Mouse (Mus musculus) limb, embryonic 14.5 days (tissue): ENCODE results near the gene Ugt1a5. TPM values are rescaled to one million over a fixed set of nuclear protein-coding genes. Genes with fewer than 3 reads are reported as not detected.
A peak's percentile ranks its signal among the peaks of the same experiment; 100 is the strongest.
"Not testable (repeated sequence)": the region's sequence is repeated elsewhere in the genome, so short reads cannot be mapped to it uniquely, and the experiment has no call there.

Experiments used
- ATAC-seq: fragments of 200-750 bp; cut with Nextera tagmentation; 2 replicates; pipeline ENCODE4 v1.8.0; 2017; ENCODE audit warnings: low read depth, moderate number of reproducible peaks, moderate TSS enrichment; ENCODE audit not compliant: low FRiP score
- DNase-seq: peaks from one replicate; pipeline ENCODE4 v3.0.0-alpha.2; 2015; ENCODE audit warnings: low spot score
- H3K27ac ChIP-seq: fragments of 300-500 bp; sonication (generic); replicated peaks from 2 replicates; pipeline ENCODE4 v1.5.1; 2014; ENCODE audit warnings: low read depth, mild to moderate bottlenecking, low read length, moderate library complexity, mixed read lengths
- H3K27me3 ChIP-seq: fragments of 300-500 bp; sonication (generic); 2 replicates; pipeline ENCODE4 v1.6.1; 2014; ENCODE audit warnings: low read length, mixed read lengths; ENCODE audit not compliant: control insufficient read depth, insufficient read depth
- H3K36me3 ChIP-seq: fragments of 300-500 bp; sonication (generic); 2 replicates; pipeline ENCODE4 v1.6.1; 2014; ENCODE audit warnings: mild to moderate bottlenecking, low read length, moderate library complexity, mixed read lengths; ENCODE audit not compliant: control insufficient read depth, insufficient read depth
- H3K4me1 ChIP-seq: fragments of 300-500 bp; sonication (generic); 2 replicates; pipeline ENCODE4 v1.6.1; 2014; ENCODE audit warnings: antibody characterized with exemption, low read length, mixed read lengths; ENCODE audit not compliant: control insufficient read depth, insufficient read depth
- H3K4me2 ChIP-seq: fragments of 300-500 bp; sonication (generic); replicated peaks from 2 replicates; pipeline ENCODE4 v1.6.1; 2014; ENCODE audit warnings: low read depth, mild to moderate bottlenecking, low read length, moderate library complexity; ENCODE audit not compliant: severe bottlenecking
- H3K4me3 ChIP-seq: fragments of 300-500 bp; sonication (generic); replicated peaks from 2 replicates; pipeline ENCODE4 v1.5.1; 2014; ENCODE audit warnings: low read length
- H3K9ac ChIP-seq: fragments of 300-500 bp; sonication (generic); 2 replicates; pipeline ENCODE4 v1.6.1; 2014; ENCODE audit warnings: mild to moderate bottlenecking, low read depth, low read length, moderate library complexity; ENCODE audit not compliant: severe bottlenecking
- H3K9me3 ChIP-seq: fragments of 300-500 bp; sonication (generic); 2 replicates; pipeline ENCODE4 v1.6.1; 2016; ENCODE audit warnings: low read length; ENCODE audit not compliant: control insufficient read depth
- POLR2A ChIP-seq: fragments of 200-500 bp; IDR thresholded peaks from 2 replicates; pipeline ENCODE4 v1.8.0; 2012; ENCODE audit warnings: inconsistent platforms, mild to moderate bottlenecking, moderate library complexity, borderline replicate concordance; ENCODE audit not compliant: insufficient read depth, insufficient read length; ENCODE audit errors: extremely low read depth
- WGBS: fragments of 180-500 bp; shearing (Covaris S2); extraction: QIAGEN DNeasy Blood & Tissue Kit; methylation state at CpG from one replicate; pipeline ENCODE4 v1.1.7; 2014; 5-methylcytosine and 5-hydroxymethylcytosine counted together
- polyA plus RNA-seq, 2 experiments: library from polyadenylated mRNA; depleted of rRNA in 1 of 2; stranded (reverse) in 1 of 2; unstranded in 1 of 2; fragments of >200 nt; fragmentation: Nextera tagmentation in 1 of 2; extraction: Ambion mirVana in 1 of 2; gene quantifications; 2 replicates each; pipeline versions ENCODE4 v1.2.1 to v1.2.3; 2012 to 2014

The Ugt1a5 gene
- polyA plus RNA-seq, 2 experiments: 0.08 TPM; not detected in 1

DNA sequence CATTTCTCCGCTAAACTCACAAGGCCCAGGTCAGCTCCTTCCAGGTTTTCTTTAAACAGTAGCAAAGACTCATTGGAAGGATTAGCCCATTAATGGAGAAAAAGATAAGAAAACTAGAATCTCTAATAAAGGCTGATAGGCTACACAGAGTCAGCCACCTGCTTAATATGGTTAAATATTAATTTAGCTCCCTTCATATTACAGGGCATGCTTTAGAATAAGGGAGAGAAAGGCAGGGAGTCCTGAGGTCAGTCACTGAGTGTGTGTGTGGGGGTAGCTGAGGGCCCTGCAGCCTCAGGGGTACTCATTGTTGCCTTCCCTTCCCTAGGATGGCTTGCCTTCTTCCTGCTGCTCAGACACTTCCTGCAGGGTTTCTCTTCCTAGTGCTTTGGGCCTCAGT lies 27.7 kb upstream of the Ugt1a5 start:
- ATAC-seq (no peak), DNase-seq (no peak)
- 85% methylated on average over 1 of the region's 1 CpGs for WGBS
- Histone ChIP-seq H3K27me3 (no peaks in the 10 kb centered on the region), H3K9ac (no peak overlapping the region), H3K27ac (no peak overlapping the region), H3K9me3 (no peaks in the 10 kb centered on the region), H3K4me1 (0 out of 2 replicates have a peak, but pooled peaks cover 4% of the 10 kb centered on the region), H3K4me2 (no peak overlapping the region), H3K4me3 (no peak overlapping the region), H3K36me3 (no peaks in the 10 kb centered on the region)
- TF ChIP-seq POLR2A: no peak

DNA sequence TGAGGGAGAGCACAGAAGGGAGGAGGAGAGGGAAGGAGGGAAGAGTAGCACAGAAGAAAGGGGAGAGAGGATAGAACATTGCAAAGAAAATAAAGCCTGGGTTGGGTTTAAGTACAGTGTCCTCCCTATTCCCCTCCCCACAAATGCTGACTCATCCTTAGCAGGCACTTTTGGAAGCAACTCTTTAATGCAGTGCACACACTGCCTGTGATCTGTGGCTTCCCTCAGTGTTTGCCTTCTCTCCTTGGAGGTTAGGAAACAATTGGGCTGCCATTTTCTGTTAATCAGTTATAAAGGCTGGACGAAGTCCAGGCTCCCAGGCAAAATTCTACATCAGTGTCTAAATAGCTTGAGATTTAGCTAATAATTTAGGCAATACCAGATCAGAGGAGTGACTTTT lies 25.3 kb upstream of the Ugt1a5 start:
- DNase-seq, H3K9me3 ChIP-seq, H3K9ac ChIP-seq, H3K27me3 ChIP-seq, ATAC-seq, H3K36me3 ChIP-seq, H3K4me3 ChIP-seq, H3K4me1 ChIP-seq, H3K4me2 ChIP-seq, H3K27ac ChIP-seq: not testable (repeated sequence)
- WGBS: 57% methylated on average over 1 of the region's 1 CpGs

DNA sequence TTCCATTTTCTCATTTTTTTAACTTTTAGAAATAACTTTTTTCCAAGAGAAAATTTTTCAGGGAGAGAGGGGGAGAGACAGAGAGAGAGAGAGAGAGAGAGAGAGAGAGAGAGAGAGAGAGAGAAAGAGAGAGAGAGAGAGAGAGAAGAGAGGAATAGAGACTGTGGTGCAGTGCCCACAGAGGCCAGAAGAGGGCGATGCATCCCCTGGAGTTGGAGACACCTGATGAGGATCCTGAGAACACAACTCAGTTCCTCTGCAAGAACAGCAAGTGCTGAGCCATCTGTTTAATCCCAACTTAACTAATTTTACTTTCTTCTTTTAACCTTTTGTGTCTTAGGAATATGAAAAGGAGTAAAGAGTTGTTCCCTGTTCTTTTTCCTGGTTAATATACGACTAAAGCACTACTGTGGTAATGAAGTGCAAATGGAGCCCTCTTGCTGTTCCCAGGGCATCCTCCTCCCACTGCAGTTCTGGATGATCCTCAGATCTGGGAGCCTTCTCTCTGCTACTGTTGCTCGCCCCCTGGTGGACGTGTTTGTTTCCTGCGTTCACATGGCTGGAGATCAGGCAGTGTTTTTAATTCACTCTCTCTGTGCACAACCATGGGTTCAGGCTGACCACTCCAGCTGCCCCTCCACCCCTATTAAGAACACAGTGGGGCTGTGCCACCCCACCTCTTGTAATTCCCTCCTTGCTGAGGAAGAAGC lies 21.7 kb upstream of the Ugt1a5 start:
- H3K4me1 ChIP-seq, H3K9ac ChIP-seq, H3K9me3 ChIP-seq, ATAC-seq, H3K36me3 ChIP-seq, H3K27me3 ChIP-seq, H3K27ac ChIP-seq, H3K4me2 ChIP-seq, H3K4me3 ChIP-seq: not testable (repeated sequence)
- DNase-seq: peak; percentile 42
- WGBS: 1% methylated on average over 5 of the region's 5 CpGs

DNA sequence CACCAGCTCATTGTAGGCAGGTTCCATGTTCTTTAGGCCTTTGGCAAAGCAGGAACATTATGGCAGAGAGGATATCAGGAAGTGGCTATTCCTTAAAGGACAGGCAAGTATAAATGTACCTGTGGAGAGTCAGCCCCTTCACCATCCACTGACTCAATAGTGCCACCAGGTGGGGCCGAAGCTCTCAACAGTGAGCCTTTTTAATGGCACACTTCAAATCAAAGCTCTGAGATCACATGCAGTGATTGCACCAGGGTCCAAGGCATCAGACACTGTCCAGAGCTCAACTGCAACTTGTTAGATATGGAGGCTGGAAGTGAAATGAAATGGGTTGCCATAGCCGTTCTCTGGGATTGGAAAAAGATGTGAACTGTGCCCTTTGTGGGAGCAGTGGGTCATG lies 20.5 kb upstream of the Ugt1a5 start:
- DNase-seq, H3K4me3 ChIP-seq, H3K27ac ChIP-seq, H3K9me3 ChIP-seq, H3K36me3 ChIP-seq, H3K4me1 ChIP-seq, H3K4me2 ChIP-seq, H3K27me3 ChIP-seq, ATAC-seq, H3K9ac ChIP-seq: not testable (repeated sequence)
- 56% methylated on average over 2 of the region's 2 CpGs for WGBS

DNA sequence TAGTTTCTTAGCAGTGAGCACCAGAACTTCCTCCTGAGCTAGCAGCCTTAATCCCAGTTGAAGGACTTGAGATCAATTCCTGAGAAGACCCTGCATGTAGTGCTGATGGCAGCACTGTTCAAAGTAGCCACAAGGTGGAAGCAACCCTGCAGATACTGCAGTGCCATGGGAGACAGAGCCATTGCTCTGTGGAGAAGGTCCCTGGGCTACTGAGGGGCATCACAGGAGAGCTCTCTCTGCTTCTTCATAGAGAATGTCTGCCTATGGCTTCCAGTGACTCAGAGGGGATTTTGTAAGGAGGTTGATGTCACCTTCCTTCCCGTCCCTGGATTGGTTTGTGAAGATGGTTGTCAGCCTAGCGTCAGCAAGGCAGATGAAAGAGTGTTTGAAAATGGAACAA lies 15.7 kb upstream of the Ugt1a5 start:
- H3K36me3 ChIP-seq, H3K27ac ChIP-seq, ATAC-seq, H3K27me3 ChIP-seq, H3K9ac ChIP-seq, H3K4me1 ChIP-seq, H3K4me2 ChIP-seq, H3K4me3 ChIP-seq, DNase-seq, H3K9me3 ChIP-seq: not testable (repeated sequence)
- 81% methylated on average over 2 of the region's 2 CpGs for WGBS

DNA sequence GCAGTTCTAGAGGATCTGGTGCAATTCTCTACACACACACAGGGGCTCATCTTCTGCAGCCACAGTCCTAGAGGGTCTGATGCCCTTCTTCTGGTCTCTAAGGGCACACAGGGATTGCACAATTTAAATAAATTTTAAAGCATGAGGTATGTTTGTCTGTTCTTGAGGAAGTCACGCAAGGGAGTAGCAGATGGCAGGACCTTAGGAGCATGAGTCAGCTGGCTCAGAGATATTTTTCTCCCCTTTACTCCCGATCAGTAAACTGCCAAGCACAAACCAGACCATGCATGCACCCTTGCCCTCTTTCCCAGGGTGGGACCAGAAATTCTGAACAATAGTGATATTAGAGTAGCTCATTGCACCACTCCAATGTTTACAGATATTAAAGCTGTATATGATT lies 7.4 kb upstream of the Ugt1a5 start:
- H3K4me1 ChIP-seq: no peaks in the 10 kb centered on the region
- ATAC-seq: no peak
- H3K36me3 ChIP-seq: no peaks in the 10 kb centered on the region
- H3K4me2 ChIP-seq: no peak overlapping the region
- no peaks in the 10 kb centered on the region for H3K9me3 ChIP-seq
- WGBS: 83% methylated on average over 2 of the region's 2 CpGs
- TF ChIP-seq POLR2A: no peak
- no peak overlapping the region for H3K9ac ChIP-seq
- no peak for DNase-seq
- H3K27ac ChIP-seq: no peak overlapping the region
- H3K27me3 ChIP-seq: no peaks in the 10 kb centered on the region
- no peak overlapping the region for H3K4me3 ChIP-seq

- 93% methylated on average over 5 of the region's 7 CpGs for WGBS
- H3K4me2 ChIP-seq, H3K4me1 ChIP-seq, H3K9ac ChIP-seq, H3K27me3 ChIP-seq, DNase-seq, H3K36me3 ChIP-seq, ATAC-seq, H3K27ac ChIP-seq, H3K9me3 ChIP-seq, H3K4me3 ChIP-seq: not testable (repeated sequence)
Measured at GRCm38 (mm10) chr1:88172190-88172589, 6.4 kb downstream of the Ugt1a5 start.
